Mouse (Mus musculus) T-helper 1 cell (primary cell): ENCODE measurements at regions not wholly inside any gene's neighbourhood (a gene's known extent, or its start where the extent isn't known, plus 50 kb on each side); places are given as distances from the start of the nearest gene placed in this dataset.
"Not testable (repeated sequence)": the region's sequence is repeated elsewhere in the genome, so short reads cannot be mapped to it uniquely, and the experiment has no call there.

Source experiments
- in situ Hi-C: fragments of 300-600 bp; cut with MboI, MseI; formaldehyde crosslinking; loops from one replicate; pipeline ENCODE4 v1.15.1; 2025; ENCODE audit warnings: high pct_unique_total_duplicates

DNA sequence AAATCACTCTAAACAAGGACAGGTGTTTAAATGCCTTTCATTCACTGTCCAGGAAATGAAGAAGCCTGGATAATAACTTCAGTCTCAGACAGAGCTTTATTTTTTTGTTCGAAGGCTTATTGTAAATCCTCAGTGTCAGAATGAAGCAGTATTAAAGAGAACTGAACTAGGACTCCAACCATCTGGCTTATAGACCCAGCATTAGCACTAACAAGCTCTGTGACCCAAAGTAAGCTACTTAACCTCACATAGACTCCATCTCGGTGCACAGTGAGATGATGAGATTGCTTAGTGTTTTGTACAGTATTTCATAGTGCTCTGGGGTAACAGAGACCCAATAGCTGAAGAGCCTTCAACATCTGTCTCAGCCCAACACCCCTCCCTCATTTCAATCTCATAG is 738.2 kb upstream of the Map3k7 start:
- in situ Hi-C loops, result no loop called here

DNA sequence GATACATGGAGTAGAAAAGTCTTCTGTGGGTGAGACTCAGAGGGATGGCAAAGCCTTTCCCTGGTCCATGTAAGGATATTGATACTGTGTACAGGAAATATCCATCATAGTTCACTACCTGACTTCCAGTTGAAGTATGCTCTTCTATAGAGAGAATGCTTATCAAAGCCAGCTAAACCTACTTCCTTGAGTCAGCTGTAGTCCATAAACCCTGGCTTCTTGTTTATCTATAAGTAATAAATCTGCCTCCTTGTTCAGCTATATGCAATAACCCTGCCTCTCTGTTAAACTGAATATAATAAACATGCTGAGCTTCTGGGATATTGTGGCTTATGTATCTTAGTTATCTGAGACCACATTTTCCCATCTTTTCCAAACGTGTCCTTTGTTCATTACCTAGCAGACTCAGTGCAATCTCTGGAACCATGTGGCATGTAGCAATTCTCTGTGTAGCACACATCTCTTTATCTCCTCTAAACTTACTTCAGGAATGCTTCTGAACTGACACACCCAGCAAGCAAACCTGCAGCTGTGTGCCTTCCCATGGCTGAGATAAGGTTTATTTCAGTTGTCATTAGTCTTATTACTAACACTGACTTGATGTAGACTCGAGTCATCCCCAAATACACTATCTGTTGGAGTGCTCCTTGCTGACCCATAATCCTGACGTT is 694.9 kb upstream of the Map3k7 start:
- in situ Hi-C loops, result no loop called here

DNA sequence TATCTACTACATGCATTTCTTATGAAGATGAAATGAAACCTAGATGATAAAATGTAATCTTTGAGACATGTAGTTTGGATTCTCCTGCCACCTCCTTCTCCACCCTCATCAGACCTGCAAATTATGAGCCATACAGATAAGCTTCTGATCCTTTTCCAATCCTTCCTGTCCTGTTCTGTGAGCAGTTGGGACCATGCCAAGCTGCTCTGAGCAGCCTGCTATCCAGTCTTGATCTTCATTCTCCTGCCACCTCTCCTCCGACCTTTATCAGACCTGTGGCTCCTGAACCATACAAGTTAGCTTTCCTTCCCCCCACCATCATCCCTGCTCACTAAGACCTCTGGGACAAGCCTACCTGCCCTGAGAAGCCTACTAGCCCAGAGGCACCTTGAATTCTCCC is 689.8 kb upstream of the Map3k7 start:
- in situ Hi-C loops, result no loop called here

DNA sequence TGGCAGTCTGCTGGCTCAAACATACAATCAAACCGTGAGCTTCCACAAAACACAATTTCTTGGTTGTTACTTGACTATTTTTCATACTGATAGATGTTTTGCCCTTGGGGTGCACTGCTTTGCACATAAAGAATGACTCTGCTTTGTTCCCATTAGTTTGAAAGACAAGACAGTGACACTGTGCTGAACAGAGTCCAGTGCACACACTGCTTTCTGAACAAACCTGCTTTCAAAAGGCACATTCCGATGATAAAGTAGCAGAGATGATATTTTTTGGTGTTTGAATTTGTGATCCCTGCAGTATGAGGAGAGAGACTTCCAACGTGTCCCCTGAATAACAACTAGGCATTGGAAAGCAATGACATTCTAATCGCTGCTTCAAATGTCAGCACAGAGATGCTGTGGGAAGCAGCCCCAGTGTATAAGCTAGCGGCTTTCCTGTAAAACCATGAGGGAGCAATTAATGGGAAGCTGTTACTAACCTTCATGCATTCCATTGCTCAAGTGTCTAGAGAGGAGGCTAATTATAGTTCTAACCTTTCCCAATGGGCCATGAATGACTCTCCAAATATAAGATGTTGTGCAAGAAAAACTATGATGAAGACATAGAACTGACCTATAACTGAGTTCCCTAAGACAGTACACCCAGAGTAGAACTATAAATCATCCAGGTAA is 673.5 kb upstream of the Map3k7 start:
- in situ Hi-C loops, result no loop called here

DNA sequence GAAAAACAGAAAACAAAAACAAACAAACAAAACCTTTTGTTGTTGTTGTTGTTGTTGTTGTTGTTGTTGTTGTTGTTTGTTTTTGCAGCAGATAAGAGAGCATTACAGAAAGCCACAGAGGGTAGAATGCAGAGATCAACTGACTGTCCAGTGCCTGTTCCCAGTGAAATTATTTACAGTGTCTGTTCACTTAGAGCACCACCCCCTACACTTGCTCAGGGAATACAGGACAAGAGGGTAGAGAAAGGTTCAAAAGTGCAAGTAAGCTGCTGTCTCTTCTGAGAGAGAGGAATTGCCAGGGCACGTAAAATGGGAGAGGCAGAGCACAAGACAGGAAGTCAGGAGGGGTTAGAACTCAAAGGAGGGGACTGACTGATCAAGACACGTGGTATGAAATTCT is 670.1 kb upstream of the Map3k7 start:
- in situ Hi-C loops, result no loop called here

DNA sequence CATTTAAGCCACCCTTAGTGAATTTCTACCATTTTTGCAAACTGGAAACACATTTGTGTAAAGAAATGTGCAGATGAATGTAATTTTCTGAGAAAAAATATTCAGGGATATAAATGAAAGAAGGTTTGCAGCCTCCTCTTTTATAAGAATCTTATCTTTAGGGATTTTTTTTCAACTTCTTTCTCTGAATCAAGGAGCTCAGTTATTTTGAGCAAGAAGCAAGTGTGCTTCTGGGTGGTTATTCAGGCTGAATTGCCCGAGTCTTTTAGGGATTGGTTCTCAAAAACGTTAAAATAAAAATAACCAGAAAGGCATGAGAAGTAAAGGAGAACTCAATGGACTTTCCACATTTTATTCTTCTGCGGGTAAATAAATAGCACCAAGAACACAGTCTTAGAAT is 666.0 kb upstream of the Map3k7 start:
- in situ Hi-C loops, result no loop called here

DNA sequence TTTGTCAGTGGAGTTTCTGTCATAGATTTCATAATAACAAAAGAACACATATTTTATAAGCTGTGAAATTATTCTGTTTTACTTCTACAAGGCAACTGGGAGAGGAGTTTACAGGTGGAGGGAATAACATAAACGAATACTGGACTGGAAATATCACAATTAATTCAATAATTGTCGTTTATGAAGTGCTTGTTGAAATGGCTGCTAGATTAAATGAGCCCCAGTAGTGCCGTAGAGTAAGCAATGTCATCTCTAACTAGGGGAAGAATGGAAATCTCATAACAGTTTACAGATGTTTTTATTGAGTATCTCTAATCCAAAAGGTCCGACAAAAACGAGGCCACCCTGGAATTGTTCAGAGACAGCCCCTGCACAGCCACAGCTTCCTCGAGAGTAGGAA is 644.6 kb upstream of the Map3k7 start:
- in situ Hi-C loops, result no loop called here

DNA sequence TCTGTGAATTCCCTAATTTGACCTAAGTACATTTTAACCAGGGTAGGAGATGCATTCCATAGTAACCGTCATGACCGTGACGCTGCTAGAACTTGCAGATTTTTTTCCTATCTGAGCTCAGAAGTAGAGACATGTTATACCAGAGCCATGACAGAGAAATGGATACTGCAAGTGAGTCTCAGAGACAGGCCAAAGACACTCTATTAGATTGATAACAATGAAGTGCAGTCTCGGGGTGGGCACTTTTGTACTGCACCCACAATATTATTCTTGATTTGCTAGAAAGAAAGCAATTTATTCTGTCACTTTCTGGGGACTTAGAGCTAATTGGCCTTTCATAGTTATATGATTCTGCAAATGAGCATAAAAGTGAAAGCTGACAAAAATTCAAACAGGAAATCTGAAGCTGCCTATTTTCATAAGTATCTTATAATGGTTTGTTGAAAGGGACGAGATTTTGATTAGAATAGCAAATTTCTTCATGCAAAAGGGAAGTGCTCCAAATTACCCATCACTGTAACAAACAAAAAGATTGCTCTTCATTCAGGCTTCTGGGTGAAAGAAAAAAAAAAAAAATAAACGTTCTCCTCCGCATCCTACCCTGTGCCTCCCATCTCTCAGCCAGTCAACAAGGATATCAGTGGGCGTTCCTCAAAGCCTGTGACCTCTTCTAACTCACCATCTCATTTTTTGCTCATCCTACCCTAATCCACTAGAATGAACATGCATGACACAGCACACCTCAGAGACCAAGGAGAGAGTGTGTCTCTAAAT is 643.0 kb upstream of the Map3k7 start:
- in situ Hi-C loops, result no loop called here

DNA sequence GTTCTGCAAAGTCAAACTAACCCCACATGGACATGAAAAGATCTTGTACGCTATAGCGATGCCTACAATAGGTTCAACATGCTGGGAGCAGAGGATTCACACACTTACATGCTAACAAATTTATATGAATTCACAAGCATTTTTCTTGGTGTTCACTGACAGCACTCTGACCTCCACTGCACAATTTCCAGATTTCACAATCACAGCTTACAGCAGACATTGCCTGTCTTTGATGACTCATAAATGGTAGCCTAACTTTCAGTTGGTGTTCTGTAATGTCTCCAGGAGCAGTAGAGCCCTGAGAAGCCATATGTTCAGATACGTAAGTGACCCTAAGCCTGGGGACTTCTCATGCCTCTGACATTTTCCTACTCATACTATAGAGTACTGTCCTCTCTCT is 640.1 kb upstream of the Map3k7 start:
- in situ Hi-C loops, result no loop called here

DNA sequence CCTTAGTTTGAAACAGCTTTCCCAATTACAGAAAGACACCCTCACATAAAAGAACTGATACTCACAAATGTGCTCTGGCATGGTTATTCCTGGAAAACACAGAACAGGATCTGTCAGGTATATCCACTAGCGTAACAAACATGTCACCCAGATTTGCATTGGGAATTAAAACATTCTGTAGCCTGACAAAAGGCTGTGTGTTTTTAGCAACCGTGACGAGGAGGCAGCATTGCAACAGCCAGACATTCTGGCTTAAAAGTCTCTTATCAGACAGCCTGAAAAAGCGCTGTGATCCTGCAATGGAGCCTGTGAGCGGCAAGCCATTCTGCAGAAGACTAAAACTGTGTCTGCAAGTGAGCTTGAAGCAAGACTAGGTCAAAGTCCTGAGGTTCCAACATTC is 635.1 kb upstream of the Map3k7 start:
- in situ Hi-C loops, result no loop called here

DNA sequence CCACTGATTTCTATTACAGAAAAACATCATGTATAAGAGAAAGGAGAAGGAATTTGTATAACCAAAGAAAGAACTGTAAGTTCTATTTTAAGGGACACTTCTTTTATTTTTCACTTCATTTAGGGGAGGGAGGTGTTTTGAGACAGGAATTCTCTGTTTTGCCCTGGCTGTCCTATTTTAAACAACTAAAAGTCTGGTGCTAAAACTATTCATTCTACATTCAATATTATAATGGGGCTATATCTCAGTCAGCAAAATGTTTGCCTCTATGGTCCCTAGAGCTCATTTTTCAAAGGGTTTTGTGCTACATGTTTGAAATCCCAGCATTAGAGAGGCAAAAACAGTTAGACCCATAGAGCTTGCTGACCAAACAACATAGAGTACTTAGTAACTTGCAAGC is 632.8 kb upstream of the Map3k7 start:
- in situ Hi-C loops, result no loop called here

DNA sequence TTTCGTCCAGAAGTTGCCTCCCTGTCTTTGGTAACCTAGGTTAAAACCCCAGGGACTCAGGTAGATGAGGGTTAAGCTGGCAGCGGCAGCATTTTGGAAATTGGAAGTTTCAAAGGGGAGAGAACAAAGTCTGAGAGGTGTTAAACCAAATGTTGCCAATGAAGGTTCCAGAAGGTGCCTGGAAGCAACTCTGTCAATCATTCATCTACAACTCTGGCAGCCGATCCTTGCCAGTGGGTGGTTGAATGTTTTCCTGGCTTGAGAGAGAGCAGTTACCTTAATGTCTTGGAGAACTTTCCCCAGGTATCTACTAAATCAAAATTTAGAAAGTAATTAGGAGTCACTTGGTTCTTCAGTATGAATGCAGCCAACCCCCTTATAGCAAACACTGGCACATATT is 628.2 kb upstream of the Map3k7 start:
- in situ Hi-C loops, result no loop called here

DNA sequence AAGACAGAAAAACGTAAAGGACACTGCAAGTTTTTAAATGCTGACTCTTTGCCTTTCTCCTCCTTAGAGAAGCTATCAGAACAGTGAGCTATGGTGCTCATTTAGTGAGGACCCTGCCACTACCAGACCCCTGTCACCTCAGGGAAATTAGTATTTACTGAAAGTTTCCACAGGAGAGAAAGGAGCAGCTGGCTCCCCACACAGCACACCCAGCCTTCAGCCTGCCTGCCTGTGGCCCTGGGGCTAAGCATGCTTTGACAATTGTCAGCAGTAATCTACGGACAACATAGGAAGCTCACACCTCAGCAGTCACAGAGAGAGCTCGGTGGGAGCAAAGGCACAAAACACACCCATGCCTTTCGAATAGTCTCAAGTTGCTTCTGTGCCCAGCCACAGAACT is 625.9 kb upstream of the Map3k7 start:
- in situ Hi-C loops, result no loop called here

DNA sequence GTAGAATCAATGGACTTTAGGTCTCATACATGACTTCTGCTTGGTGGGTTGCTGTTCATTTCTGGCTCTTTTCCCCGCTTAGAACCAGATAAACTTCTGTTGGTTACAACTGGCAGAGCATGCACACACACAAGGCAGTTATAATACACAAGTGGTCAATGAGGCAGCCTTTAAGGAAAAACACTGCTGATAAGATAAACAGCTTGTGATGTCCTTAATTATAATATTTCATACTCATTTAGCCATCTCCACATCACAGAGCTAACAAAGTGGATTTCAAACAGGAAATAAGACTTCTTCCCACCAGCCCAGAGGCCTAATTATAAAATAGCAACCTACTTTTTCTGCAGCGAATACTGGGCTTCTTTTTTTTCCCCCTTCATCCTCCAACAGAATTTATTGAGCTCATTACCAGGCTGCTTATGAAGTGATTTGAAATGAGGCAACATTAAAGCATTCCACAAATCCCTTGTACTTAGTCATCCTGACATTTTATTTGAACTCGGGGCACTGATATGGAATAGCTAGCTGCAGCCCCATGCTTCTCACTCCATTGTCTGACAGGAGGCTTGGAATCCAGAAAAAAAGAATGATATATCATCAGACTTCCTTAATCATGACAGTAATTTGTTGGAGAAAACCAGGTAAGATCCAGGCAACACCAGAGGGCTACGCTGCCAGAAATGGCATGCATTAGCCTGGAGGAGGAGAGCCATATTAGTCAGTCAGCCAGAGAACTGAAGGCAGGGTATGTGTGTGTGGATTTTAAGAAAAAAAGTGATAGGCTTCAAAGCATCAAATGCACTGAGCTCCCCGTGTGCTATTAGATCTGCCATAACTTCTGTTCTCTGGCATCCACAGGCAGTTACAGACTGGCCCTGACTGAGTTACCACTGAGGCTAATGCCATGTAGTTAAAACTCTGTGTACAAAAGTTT is 620.3 kb upstream of the Map3k7 start:
- in situ Hi-C loops, result no loop called here

DNA sequence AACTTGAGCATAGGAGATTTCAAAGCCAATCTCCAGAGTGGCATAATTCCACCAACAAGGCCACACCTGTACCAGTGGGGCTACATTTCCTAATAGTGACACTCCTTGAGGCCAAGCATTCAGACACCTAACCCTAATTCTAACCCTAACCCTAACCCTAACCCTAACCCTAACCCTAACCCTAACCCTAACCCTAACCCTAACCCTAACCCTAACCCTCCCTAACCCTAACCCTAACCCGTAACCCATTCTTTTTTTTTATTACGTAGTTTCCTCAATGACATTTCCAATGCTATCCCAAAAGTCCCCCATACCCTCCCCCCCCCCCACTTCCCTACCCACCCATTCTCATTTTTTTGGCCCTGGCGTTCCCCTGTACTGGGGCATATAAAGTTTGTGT is 609.9 kb upstream of the Map3k7 start:
- in situ Hi-C loops, result not testable (repeated sequence)

DNA sequence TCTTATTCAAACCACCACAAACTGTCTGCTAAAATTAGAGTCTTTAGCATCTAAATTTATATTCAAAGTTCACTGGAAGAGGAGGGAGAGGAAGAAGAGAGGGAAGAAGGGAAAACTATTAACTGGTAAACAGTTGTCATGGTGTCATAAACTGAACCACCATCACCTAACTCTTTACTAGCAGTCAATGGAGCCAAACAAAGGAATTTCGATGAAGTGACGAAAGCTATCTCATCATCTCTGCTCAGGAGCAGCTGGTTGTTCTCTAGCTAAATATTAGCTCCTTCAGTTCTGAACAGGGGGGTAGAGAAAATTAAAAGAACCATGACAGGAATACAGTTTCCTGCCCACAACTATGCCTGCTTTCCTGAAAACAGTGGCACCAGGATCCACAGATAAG is 608.9 kb upstream of the Map3k7 start:
- in situ Hi-C loops, result no loop called here

DNA sequence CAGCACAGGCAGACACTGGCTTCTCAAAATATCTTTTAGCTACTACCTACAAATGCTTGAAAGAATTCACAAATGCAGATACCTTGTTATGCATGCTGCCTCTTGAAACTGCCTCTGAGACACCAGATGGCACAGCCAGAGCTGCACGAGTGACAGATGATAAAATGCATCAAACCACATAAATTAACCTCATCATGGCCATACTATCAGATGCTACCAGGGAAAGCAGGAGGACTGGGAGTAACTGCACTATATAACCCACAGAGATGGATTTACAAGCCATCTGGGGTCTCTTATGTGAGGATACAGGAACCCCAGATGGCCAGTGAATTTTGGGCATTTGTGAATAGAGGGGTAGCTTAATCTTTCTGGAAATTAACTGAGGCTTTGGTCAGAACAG is 597.7 kb upstream of the Map3k7 start:
- in situ Hi-C loops, result no loop called here

DNA sequence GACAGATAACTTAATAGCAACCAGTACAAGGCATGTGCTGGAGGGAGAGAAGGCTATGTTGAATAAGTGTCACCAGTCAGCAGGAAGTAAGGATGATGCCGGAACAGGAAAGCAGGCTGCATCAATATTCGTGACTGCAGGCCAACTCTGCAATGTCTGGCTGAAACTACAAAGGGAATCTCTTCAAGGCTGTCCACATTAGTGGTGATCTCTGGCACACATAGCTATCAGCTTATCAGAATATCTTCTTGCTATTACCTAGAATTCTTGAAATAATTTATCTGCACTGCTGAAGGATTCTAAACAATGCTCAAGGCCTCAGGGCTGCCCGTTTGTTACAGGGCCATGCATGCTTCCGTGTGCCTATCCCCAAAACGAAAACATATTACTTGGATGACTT is 596.9 kb upstream of the Map3k7 start:
- in situ Hi-C loops, result no loop called here

DNA sequence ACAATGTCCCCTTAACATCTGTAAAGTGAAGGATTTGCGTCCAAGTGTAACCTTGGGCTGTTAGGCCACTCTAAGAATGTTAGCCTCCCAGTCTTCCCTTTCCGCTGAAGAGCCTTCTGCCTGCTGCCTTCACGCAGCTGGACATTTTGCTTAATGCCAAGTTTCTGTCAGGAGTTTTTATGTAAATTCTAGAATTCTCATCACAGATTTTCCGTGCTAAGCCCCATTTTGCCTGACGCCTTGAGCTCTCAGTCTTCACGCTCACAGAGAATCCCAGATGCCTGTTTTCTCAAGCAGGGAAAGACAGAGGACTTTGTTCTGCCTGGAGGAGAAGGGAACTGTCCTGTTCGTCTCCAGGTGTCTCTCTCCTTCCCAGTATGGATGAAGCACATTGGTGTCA is 593.8 kb upstream of the Map3k7 start:
- in situ Hi-C loops, result no loop called here

DNA sequence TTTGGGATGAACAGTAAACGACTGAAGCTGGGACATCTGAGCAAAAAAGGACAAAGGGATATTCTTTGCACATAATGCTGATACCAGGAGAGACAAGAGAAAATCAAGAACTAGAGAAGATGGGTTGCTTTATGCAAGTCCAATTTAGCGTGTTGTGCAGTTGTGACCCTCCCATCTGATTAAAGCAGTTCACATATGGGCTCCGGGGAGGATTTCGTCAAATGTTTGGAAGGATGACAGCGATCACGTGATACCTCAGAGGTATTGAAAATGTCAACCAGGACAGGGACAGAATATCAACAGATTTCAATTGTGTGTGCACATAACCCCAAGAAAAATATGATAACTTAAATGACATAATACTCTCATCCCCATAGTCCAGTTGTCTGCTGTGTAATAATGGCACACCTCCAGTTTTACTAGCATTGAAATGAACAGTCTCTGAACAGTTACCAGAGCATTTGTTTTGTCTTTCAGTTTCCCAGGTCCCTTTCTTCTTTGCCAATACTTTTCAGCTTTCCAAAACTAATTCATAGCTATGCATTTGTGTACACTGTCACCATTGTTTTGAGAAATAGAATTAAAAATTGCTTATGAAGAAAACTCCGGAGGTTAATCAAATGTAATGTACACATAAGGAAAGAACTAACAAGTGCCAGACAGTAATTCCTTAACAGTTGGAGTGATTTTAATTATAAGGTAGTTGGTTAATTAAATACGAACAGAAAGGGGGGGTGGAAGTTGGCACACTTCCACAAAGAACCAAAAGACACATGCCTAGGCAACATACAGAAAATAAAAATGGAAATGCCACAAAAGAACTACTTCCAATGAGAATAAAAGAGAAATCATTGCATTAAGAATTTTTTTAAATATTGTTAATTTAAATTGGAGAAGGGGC is 582.6 kb upstream of the Map3k7 start:
- in situ Hi-C loops, result no loop called here
